Mouse (Mus musculus) lung, embryonic 15.5 days (tissue): ENCODE measurements around the gene Dcaf7. TPM values are rescaled to one million over a fixed set of nuclear protein-coding genes. Genes with fewer than 3 reads are reported as not detected.
"Not testable (repeated sequence)": the region's sequence is repeated elsewhere in the genome, so short reads cannot be mapped to it uniquely, and the experiment has no call there.

Source experiments
- ATAC-seq: fragments of 200-750 bp; cut with Nextera tagmentation; 2 replicates; pipeline ENCODE4 v1.8.0; 2017; ENCODE audit warnings: moderate number of reproducible peaks, borderline replicate concordance; ENCODE audit not compliant: low FRiP score, low TSS enrichment; ENCODE audit errors: extremely low read depth
- H3K27ac ChIP-seq: fragments of 300-500 bp; sonication (generic); 2 replicates; pipeline ENCODE4 v1.5.1; 2015; ENCODE audit warnings: moderate library complexity, mild to moderate bottlenecking, inconsistent platforms
- H3K27me3 ChIP-seq: fragments of 300-500 bp; sonication (generic); 2 replicates; pipeline ENCODE4 v1.6.1; 2015; ENCODE audit warnings: inconsistent platforms
- H3K36me3 ChIP-seq: fragments of 300-500 bp; sonication (generic); 2 replicates; pipeline ENCODE4 v1.6.1; 2015; ENCODE audit warnings: inconsistent platforms
- H3K4me1 ChIP-seq: fragments of 300-500 bp; sonication (generic); 2 replicates; pipeline ENCODE4 v1.6.1; 2015; ENCODE audit warnings: inconsistent platforms
- H3K4me2 ChIP-seq: fragments of 300-500 bp; sonication (generic); 2 replicates; pipeline ENCODE4 v1.6.1; 2015; ENCODE audit warnings: inconsistent platforms, mild to moderate bottlenecking, moderate library complexity
- H3K4me3 ChIP-seq: fragments of 300-500 bp; sonication (generic); 2 replicates; pipeline ENCODE4 v1.5.1; 2015; ENCODE audit warnings: mild to moderate bottlenecking, inconsistent platforms
- H3K9ac ChIP-seq: fragments of 300-500 bp; sonication (generic); 2 replicates; pipeline ENCODE4 v1.6.1; 2015; ENCODE audit warnings: inconsistent platforms
- H3K9me3 ChIP-seq: fragments of 300-500 bp; sonication (generic); 2 replicates; pipeline ENCODE4 v1.6.1; 2016; ENCODE audit warnings: inconsistent platforms
- WGBS: fragments of 180-500 bp; shearing (Covaris S2); methylation state at CpG from one replicate; pipeline ENCODE4 v1.1.7; 2015; 5-methylcytosine and 5-hydroxymethylcytosine counted together
- polyA plus RNA-seq: library from polyadenylated mRNA; unstranded; fragments of >200 nt; fragmentation: Nextera tagmentation; extraction: Ambion mirVana; gene quantifications from 2 replicates; pipeline ENCODE4 v1.2.1, GENCODE M21; 2015

The Dcaf7 gene
- polyA plus RNA-seq, 1 experiment from 2014 or later, result 67.8 TPM

- H3K9me3 ChIP-seq, H3K36me3 ChIP-seq, H3K27me3 ChIP-seq, H3K4me1 ChIP-seq, ATAC-seq: not testable (repeated sequence)
- H3K4me3 ChIP-seq, result peak overlapping the region; percentile 95
- H3K27ac ChIP-seq, result peak overlapping the region; percentile 95
- H3K9ac ChIP-seq, result peak overlapping the region; percentile 91
- H3K4me2 ChIP-seq, result peak overlapping the region; percentile 87
- 11% methylated on average over 23 of the region's 23 CpGs for WGBS
Measured at GRCm38 (mm10) chr11:106066616-106067015, 29.9 kb downstream of the Dcaf7 start.

GRCm38 (mm10) chr11:106073774-106074173, 37.1 kb downstream of the Dcaf7 start:
- Histone ChIP-seq H3K36me3 (peaks cover 21% of the 10 kb centered on the region), H3K27me3 (no peaks in the 10 kb centered on the region), H3K4me3 (no peak overlapping the region), H3K9me3 (no peaks in the 10 kb centered on the region), H3K4me1 (no peaks in the 10 kb centered on the region), H3K9ac (no peak overlapping the region), H3K27ac (no peak overlapping the region), H3K4me2 (no peak overlapping the region)
- WGBS, result 77% methylated on average over 3 of the region's 3 CpGs
- ATAC-seq, result no peak

GRCm38 (mm10) chr11:106076321-106076720, 39.6 kb downstream of the Dcaf7 start:
- Histone ChIP-seq H3K27ac (no peak overlapping the region), H3K9me3 (no peaks in the 10 kb centered on the region), H3K4me3 (no peak overlapping the region), H3K27me3 (no peaks in the 10 kb centered on the region), H3K4me2 (no peak overlapping the region), H3K9ac (no peak overlapping the region), H3K36me3 (peaks cover 18% of the 10 kb centered on the region), H3K4me1 (no peaks in the 10 kb centered on the region)
- no peak for ATAC-seq
- WGBS, result under 1% methylated on average over 4 of the region's 4 CpGs

GRCm38 (mm10) chr11:106083708-106084701, 47.3 kb downstream of the Dcaf7 start, which contains the start of gene Map3k3:
Gene Map3k3, plus strand, starts transcription at chr11:106084613.
- H3K4me1 ChIP-seq, result peaks cover 24% of the 10 kb centered on the region
- H3K4me2 ChIP-seq, result peak within 1 kb of the TSS; percentile 70
- H3K9me3 ChIP-seq, result no peaks in the 10 kb centered on the region
- H3K27ac ChIP-seq, result peak within 1 kb of the TSS; percentile 99
- no peaks in the 10 kb centered on the region for H3K36me3 ChIP-seq
- under 1% methylated on average over 69 of the region's 69 CpGs for WGBS
- H3K4me3 ChIP-seq, result peak within 1 kb of the TSS; percentile 88
- H3K27me3 ChIP-seq, result no peaks in the 10 kb centered on the region
- ATAC-seq, result peak; percentile 99
- peak within 1 kb of the TSS; percentile 97 for H3K9ac ChIP-seq

- peak overlapping the region; percentile 88 for H3K4me3 ChIP-seq
- no peaks in the 10 kb centered on the region for H3K9me3 ChIP-seq
- peak overlapping the region; percentile 62 for H3K4me2 ChIP-seq
- H3K27ac ChIP-seq, result peak overlapping the region; percentile 99
- H3K9ac ChIP-seq, result peak overlapping the region; percentile 97
- no peaks in the 10 kb centered on the region for H3K36me3 ChIP-seq
- peak; percentile 76 for ATAC-seq
- H3K27me3 ChIP-seq, result no peaks in the 10 kb centered on the region
- H3K4me1 ChIP-seq, result peaks cover 24% of the 10 kb centered on the region
- WGBS, result under 1% methylated on average over 54 of the region's 61 CpGs
Measured at GRCm38 (mm10) chr11:106084911-106085561, 48.4 kb downstream of the Dcaf7 start.

GRCm38 (mm10) chr11:106098223-106098622, 61.6 kb downstream of the Dcaf7 start:
- ATAC-seq, result no peak
- no peaks in the 10 kb centered on the region for H3K27me3 ChIP-seq
- H3K9me3 ChIP-seq, result no peaks in the 10 kb centered on the region
- H3K27ac ChIP-seq, result no peak overlapping the region; the same call in 1 of the 2 replicates
- H3K4me3 ChIP-seq, result no peak overlapping the region
- 0 out of 2 replicates have a peak, but pooled peaks cover 2% of the 10 kb centered on the region for H3K36me3 ChIP-seq
- peaks cover 3% of the 10 kb centered on the region; the same call in 1 of the 2 replicates for H3K4me1 ChIP-seq
- WGBS, result 82% methylated on average over 1 of the region's 1 CpGs
- no peak overlapping the region for H3K9ac ChIP-seq
- H3K4me2 ChIP-seq, result no peak overlapping the region

- Histone ChIP-seq H3K27ac (no peak overlapping the region), H3K4me1 (peaks cover 3% of the 10 kb centered on the region; the same call in 1 of the 2 replicates), H3K9me3 (no peaks in the 10 kb centered on the region)
Measured at GRCm38 (mm10) chr11:106102866-106103265, 66.2 kb downstream of the Dcaf7 start.

GRCm38 (mm10) chr11:106106047-106106587, 69.4 kb downstream of the Dcaf7 start:
- no peaks in the 10 kb centered on the region for H3K27me3 ChIP-seq
- no peak overlapping the region for H3K27ac ChIP-seq
- no peaks in the 10 kb centered on the region for H3K9me3 ChIP-seq
- H3K4me1 ChIP-seq, result no peaks in the 10 kb centered on the region
- peaks cover 5% of the 10 kb centered on the region; the same call in 1 of the 2 replicates for H3K36me3 ChIP-seq
- no peak for ATAC-seq
- no peak overlapping the region for H3K4me3 ChIP-seq
- no peak overlapping the region for H3K4me2 ChIP-seq
- H3K9ac ChIP-seq, result no peak overlapping the region
- WGBS, result 70% methylated on average over 7 of the region's 8 CpGs

More at GRCm38 (mm10) chr11:106102866-106103265, 66.2 kb downstream of the Dcaf7 start:
- Histone ChIP-seq H3K4me2 (no peak overlapping the region), H3K36me3 (peaks cover 2% of the 10 kb centered on the region; the same call in 1 of the 2 replicates), H3K4me3 (no peak overlapping the region), H3K27me3 (no peaks in the 10 kb centered on the region), H3K9ac (no peak overlapping the region)
- no peak for ATAC-seq
- WGBS, result 88% methylated on average over 3 of the region's 3 CpGs

Other genes starting within 250 kb of the Dcaf7 start
- 34.2 and 39.8 TPM in 2 replicates for gene Cyb561, start 83.5 kb upstream of the Dcaf7 start, polyA plus RNA-seq
- 7.5 and 9.4 TPM in 2 replicates for gene Ace, start 68.9 kb upstream of the Dcaf7 start, polyA plus RNA-seq
- 0.20 and 0.36 TPM in 2 replicates for gene Ace3, start 42.2 kb upstream of the Dcaf7 start, polyA plus RNA-seq
- gene Kcnh6, start 28.7 kb upstream of the Dcaf7 start, polyA plus RNA-seq, result 0.34 and 0.62 TPM in 2 replicates
- 9.0 and 10.1 TPM in 2 replicates for gene Taco1, start 29.2 kb downstream of the Dcaf7 start, polyA plus RNA-seq
- 22.6 and 28.2 TPM in 2 replicates for gene Map3k3, start 47.7 kb downstream of the Dcaf7 start, polyA plus RNA-seq
- gene Gm10840, start 124.0 kb downstream of the Dcaf7 start, polyA plus RNA-seq, result not detected in 2 replicates
- gene Limd2, start 124.0 kb downstream of the Dcaf7 start, polyA plus RNA-seq, result 237 and 246 TPM in 2 replicates
- gene Strada, start 165.3 kb downstream of the Dcaf7 start, polyA plus RNA-seq, result 24.3 and 25.1 TPM in 2 replicates
- gene Ccdc47, start 179.5 kb downstream of the Dcaf7 start, polyA plus RNA-seq, result 80.2 and 88.7 TPM in 2 replicates
- 69.8 and 72.7 TPM in 2 replicates for gene Ddx42, start 180.1 kb downstream of the Dcaf7 start, polyA plus RNA-seq
- 50.2 and 54.1 TPM in 2 replicates for gene Ftsj3, start 219.2 kb downstream of the Dcaf7 start, polyA plus RNA-seq
- gene Psmc5, start 219.3 kb downstream of the Dcaf7 start, polyA plus RNA-seq, result 271 and 275 TPM in 2 replicates
- gene Smarcd2, start 236.1 kb downstream of the Dcaf7 start, polyA plus RNA-seq, result 79.1 and 81.6 TPM in 2 replicates
- gene Tcam1, start 239.8 kb downstream of the Dcaf7 start, polyA plus RNA-seq, result 0.23 and 0.24 TPM in 2 replicates